Mouse (Mus musculus): ENCODE measurements around the gene Tmtc2. TPM values are rescaled to one million over a fixed set of nuclear protein-coding genes. Genes with fewer than 3 reads are reported as not detected.

Tmtc2 gene
- polyA plus RNA-seq, 1 experiment from 2014 or later, result 7.3 TPM

DNA sequence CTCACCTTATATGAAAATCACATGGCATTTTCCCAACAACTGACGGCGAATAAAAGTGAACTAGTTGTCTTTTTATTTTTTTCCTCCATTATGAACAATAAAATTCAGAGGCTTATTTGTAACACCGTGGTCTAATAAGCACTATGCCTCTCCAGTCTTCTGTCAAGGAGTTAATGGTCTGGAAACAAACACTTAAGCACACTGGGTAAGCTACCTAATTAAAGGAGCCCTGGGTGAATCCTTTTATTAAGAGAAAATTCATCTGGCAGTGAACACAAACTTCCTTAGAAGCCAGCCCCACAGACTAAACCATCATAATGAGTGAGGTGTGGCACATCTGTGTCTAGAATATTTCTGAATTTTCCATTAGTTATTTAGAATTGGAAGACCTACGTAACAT lies 109.9 kb downstream of the Tmtc2 start:
- H3K9me3 ChIP-seq (ENCODE audit: control insufficient read depth, low read length), result no peaks in the 10 kb centered on the region
- no peak overlapping the region for H3K4me3 ChIP-seq (ENCODE audit: low read length)
- no peaks in the 10 kb centered on the region for H3K36me3 ChIP-seq (ENCODE audit: control insufficient read depth, insufficient read depth, low read length)
- WGBS, result 61% methylated on average over 4 of the region's 4 CpGs
- peak; percentile 28; the same call in 1 of the 2 replicates for ATAC-seq
- no peak overlapping the region for H3K4me2 ChIP-seq (ENCODE audit: low read length)
- no peak overlapping the region for H3K9ac ChIP-seq (ENCODE audit: low read depth, low read length)
- no peaks in the 10 kb centered on the region for H3K27me3 ChIP-seq (replicated peaks; ENCODE audit: control insufficient read depth, insufficient read depth, low read length)
- H3K4me1 ChIP-seq (ENCODE audit: control insufficient read depth, insufficient read depth, low read depth, low read length), result no peaks in the 10 kb centered on the region
- no peak overlapping the region for H3K27ac ChIP-seq (ENCODE audit: low read depth, low read length)

DNA sequence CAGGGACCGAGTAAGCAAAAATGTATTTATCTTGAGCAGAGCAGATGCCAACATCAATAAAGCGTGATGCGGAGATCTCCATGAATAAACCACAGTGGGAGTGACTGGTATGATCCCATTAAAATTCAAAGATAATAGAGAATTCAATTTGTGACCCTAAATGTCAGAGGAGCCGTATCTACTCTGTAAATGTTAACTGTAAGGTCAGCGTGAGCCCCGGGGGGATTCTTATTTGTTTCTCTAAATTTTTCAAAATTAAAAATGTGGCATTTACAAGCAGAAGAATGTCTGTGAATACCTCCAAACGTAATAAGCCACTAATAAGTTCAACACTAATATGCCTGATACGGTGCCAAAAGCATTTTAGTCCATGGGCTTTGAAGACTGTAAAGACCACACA lies 120.8 kb downstream of the Tmtc2 start:
- Histone ChIP-seq H3K4me1 (ENCODE audit: control insufficient read depth, insufficient read depth, low read depth, low read length) (no peaks in the 10 kb centered on the region), H3K36me3 (ENCODE audit: control insufficient read depth, insufficient read depth, low read length) (no peaks in the 10 kb centered on the region), H3K27me3 (replicated peaks; ENCODE audit: control insufficient read depth, insufficient read depth, low read length) (no peaks in the 10 kb centered on the region), H3K9me3 (ENCODE audit: control insufficient read depth, low read length) (no peaks in the 10 kb centered on the region), H3K27ac (ENCODE audit: low read depth, low read length) (no peak overlapping the region), H3K4me3 (ENCODE audit: low read length) (no peak overlapping the region), H3K9ac (ENCODE audit: low read depth, low read length) (no peak overlapping the region), H3K4me2 (ENCODE audit: low read length) (no peak overlapping the region)
- ATAC-seq, result no peak
- 60% methylated on average over 8 of the region's 8 CpGs for WGBS

DNA sequence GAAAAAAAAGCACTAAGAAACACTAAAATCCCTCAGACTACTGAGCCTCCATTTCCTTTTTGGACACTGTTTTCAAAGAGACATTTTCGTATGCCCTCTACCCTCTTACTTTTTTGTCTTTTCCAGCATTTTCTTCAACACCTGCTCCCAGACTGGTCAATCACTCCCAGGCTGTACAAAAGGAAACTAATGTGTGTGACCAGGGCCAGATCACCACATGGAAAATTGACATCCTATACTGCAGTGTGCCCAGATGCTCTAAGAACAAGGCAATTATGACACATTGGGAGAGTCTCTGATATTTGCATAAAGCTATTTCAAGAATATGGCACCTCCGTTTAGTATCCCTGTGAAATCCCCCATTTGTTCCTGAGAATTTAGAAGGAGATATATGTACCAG lies 127.1 kb downstream of the Tmtc2 start:
- Histone ChIP-seq H3K9me3 (ENCODE audit: control insufficient read depth, low read length) (no peaks in the 10 kb centered on the region), H3K4me2 (ENCODE audit: low read length) (no peak overlapping the region), H3K4me3 (ENCODE audit: low read length) (no peak overlapping the region), H3K9ac (ENCODE audit: low read depth, low read length) (no peak overlapping the region), H3K36me3 (ENCODE audit: control insufficient read depth, insufficient read depth, low read length) (no peaks in the 10 kb centered on the region), H3K27ac (ENCODE audit: low read depth, low read length) (no peak overlapping the region), H3K4me1 (ENCODE audit: control insufficient read depth, insufficient read depth, low read depth, low read length) (no peaks in the 10 kb centered on the region), H3K27me3 (replicated peaks; ENCODE audit: control insufficient read depth, insufficient read depth, low read length) (no peaks in the 10 kb centered on the region)
- no peak for ATAC-seq
- WGBS, result 69% methylated on average over 2 of the region's 2 CpGs

DNA sequence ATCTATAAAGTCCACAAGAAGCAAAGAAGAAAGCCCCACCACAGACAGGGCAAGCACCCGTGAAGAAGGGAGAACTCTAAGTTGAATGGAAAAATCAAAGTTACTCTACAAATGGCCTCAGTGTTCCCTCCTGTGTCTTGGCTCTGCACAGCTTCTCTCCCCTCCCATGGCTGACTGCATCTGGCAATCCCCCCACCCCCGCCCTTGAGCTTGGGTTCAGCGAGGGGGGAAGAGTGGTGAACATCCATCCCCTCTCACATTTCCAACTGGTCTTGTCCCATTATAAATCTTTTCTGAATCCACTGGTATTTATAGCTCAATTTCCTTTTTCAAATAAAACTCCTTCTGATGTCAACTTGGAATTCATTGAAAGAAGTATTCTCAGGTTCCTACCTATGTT lies 129.9 kb downstream of the Tmtc2 start:
- ATAC-seq, result no peak
- H3K9me3 ChIP-seq (ENCODE audit: control insufficient read depth, low read length), result no peaks in the 10 kb centered on the region
- H3K4me3 ChIP-seq (ENCODE audit: low read length), result no peak overlapping the region
- H3K27ac ChIP-seq (ENCODE audit: low read depth, low read length), result no peak overlapping the region
- no peak overlapping the region for H3K4me2 ChIP-seq (ENCODE audit: low read length)
- H3K9ac ChIP-seq (ENCODE audit: low read depth, low read length), result no peak overlapping the region
- no peaks in the 10 kb centered on the region for H3K4me1 ChIP-seq (ENCODE audit: control insufficient read depth, insufficient read depth, low read depth, low read length)
- 83% methylated on average over 3 of the region's 3 CpGs for WGBS
- no peaks in the 10 kb centered on the region for H3K36me3 ChIP-seq (ENCODE audit: control insufficient read depth, insufficient read depth, low read length)
- no peaks in the 10 kb centered on the region for H3K27me3 ChIP-seq (replicated peaks; ENCODE audit: control insufficient read depth, insufficient read depth, low read length)

DNA sequence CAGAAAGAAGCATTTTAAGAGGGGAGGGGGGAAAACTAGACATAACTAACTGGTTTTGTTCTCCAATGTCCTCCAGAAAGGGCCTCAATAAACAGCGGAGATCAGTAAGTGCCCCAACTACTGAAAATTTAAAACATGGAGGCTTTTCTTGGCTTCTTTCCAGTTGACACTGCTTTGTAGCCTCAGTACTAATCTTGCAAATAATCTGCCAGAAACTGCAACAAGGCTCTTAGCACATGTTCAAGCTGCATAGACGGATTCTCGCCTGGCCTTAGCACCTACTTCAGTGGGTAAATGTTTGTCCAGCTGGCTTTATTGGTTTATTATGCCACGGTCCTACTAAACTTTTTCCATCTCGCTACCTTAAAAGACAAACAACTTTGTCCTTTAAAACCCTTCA lies 139.4 kb downstream of the Tmtc2 start:
- no peak for ATAC-seq
- Histone ChIP-seq H3K4me1 (ENCODE audit: control insufficient read depth, insufficient read depth, low read depth, low read length) (no peaks in the 10 kb centered on the region), H3K27ac (ENCODE audit: low read depth, low read length) (no peak overlapping the region), H3K9ac (ENCODE audit: low read depth, low read length) (no peak overlapping the region), H3K36me3 (ENCODE audit: control insufficient read depth, insufficient read depth, low read length) (no peaks in the 10 kb centered on the region), H3K27me3 (replicated peaks; ENCODE audit: control insufficient read depth, insufficient read depth, low read length) (no peaks in the 10 kb centered on the region), H3K4me3 (ENCODE audit: low read length) (no peak overlapping the region), H3K9me3 (ENCODE audit: control insufficient read depth, low read length) (no peaks in the 10 kb centered on the region), H3K4me2 (ENCODE audit: low read length) (no peak overlapping the region)
- 78% methylated on average over 5 of the region's 5 CpGs for WGBS

DNA sequence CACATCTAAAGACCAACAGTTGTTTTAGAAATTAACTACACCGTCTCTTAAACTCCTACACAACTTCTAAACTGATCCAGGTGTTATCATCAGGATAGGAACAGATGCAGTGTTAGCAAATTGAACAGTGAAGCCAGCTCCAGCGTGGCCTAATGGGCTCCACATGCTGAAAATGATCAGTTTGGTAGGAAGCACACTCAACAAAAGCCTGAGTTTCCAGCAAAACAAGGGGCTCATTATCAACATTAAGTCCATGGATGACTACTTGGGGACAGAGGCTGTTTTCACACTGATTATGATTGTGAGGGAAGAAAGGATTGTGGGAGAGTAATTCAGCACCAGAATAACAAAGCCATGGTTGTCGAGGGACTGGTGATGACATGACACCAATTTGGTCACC lies 143.4 kb downstream of the Tmtc2 start:
- Histone ChIP-seq H3K9ac (ENCODE audit: low read depth, low read length) (no peak overlapping the region), H3K9me3 (ENCODE audit: control insufficient read depth, low read length) (no peaks in the 10 kb centered on the region), H3K4me3 (ENCODE audit: low read length) (no peak overlapping the region), H3K36me3 (ENCODE audit: control insufficient read depth, insufficient read depth, low read length) (no peaks in the 10 kb centered on the region), H3K4me1 (ENCODE audit: control insufficient read depth, insufficient read depth, low read depth, low read length) (no peaks in the 10 kb centered on the region; the same call in 1 of the 2 replicates), H3K27me3 (replicated peaks; ENCODE audit: control insufficient read depth, insufficient read depth, low read length) (no peaks in the 10 kb centered on the region), H3K27ac (ENCODE audit: low read depth, low read length) (no peak overlapping the region), H3K4me2 (ENCODE audit: low read length) (no peak overlapping the region)
- WGBS, result 56% methylated on average over 3 of the region's 3 CpGs
- ATAC-seq, result no peak

DNA sequence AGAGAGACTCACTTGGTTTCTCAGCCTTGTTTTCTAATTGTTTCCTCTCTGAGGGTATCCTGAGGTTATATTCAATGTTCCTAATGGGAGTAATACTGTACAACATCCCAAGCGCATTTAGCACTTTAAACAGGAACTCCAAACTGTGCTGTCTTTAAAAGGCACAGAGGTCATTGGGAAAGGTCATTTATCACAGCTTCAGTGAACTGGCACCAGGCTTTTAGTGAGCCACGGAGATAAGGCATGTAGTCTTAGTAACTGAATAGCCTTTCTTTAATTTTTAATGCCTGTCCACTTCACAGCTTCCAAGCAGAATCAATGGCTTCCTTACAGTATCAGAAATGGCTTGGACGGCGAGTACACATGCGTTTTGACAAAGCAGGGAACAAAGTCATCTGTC lies 144.0 kb downstream of the Tmtc2 start:
- H3K4me3 ChIP-seq (ENCODE audit: low read length), result no peak overlapping the region
- H3K9ac ChIP-seq (ENCODE audit: low read depth, low read length), result no peak overlapping the region
- no peaks in the 10 kb centered on the region for H3K36me3 ChIP-seq (ENCODE audit: control insufficient read depth, insufficient read depth, low read length)
- H3K9me3 ChIP-seq (ENCODE audit: control insufficient read depth, low read length), result no peaks in the 10 kb centered on the region
- H3K27me3 ChIP-seq (replicated peaks; ENCODE audit: control insufficient read depth, insufficient read depth, low read length), result no peaks in the 10 kb centered on the region
- ATAC-seq, result no peak
- H3K4me1 ChIP-seq (ENCODE audit: control insufficient read depth, insufficient read depth, low read depth, low read length), result no peaks in the 10 kb centered on the region; the same call in 1 of the 2 replicates
- H3K27ac ChIP-seq (ENCODE audit: low read depth, low read length), result no peak overlapping the region
- WGBS, result 57% methylated on average over 5 of the region's 5 CpGs
- no peak overlapping the region for H3K4me2 ChIP-seq (ENCODE audit: low read length)

DNA sequence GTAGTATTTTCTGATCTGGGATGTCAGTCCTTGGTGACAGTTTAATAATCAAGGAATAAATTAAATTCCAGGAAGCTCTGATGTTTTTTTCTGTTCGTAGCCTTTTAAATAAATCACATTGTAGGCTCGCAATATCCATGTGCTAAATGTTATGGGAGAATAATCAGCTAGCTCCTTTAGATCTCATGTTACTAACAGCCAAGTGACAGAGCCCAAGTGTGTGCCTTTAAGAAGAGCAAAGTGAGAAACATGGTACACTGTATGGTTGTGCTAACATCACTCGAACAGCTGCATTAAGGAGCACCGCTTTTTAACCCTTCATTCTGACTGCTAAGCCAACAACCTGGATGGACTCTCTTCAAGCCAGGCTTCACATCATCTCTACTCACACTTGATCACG lies 146.2 kb downstream of the Tmtc2 start:
- no peak overlapping the region for H3K27ac ChIP-seq (ENCODE audit: low read depth, low read length)
- H3K9ac ChIP-seq (ENCODE audit: low read depth, low read length), result no peak overlapping the region
- H3K4me3 ChIP-seq (ENCODE audit: low read length), result no peak overlapping the region
- WGBS, result 75% methylated on average over 5 of the region's 5 CpGs
- H3K4me2 ChIP-seq (ENCODE audit: low read length), result no peak overlapping the region
- H3K9me3 ChIP-seq (ENCODE audit: control insufficient read depth, low read length), result no peaks in the 10 kb centered on the region
- no peaks in the 10 kb centered on the region for H3K27me3 ChIP-seq (replicated peaks; ENCODE audit: control insufficient read depth, insufficient read depth, low read length)
- H3K36me3 ChIP-seq (ENCODE audit: control insufficient read depth, insufficient read depth, low read length), result no peaks in the 10 kb centered on the region
- peak; percentile 38; the same call in 1 of the 2 replicates for ATAC-seq
- no peaks in the 10 kb centered on the region; the same call in 1 of the 2 replicates for H3K4me1 ChIP-seq (ENCODE audit: control insufficient read depth, insufficient read depth, low read depth, low read length)

DNA sequence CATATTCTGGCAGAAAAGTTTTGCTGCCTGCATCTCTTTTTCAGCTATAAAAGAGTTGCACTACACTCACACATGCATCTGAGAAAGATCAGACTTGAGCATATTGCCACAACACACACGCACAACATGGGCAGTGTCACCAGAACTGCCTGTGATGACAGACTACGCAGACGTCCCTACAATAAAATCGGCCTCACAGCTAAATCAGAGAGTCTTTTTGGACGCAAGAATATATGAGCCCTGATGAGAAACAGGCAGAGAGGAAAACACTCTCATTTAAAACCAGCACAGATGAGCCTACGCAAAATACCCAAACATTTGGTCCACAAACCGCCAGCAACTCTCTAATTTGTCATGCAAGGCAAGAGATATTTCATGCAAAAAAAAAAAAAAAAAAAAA lies 146.6 kb downstream of the Tmtc2 start:
- Histone ChIP-seq H3K4me2 (ENCODE audit: low read length) (no peak overlapping the region), H3K4me3 (ENCODE audit: low read length) (no peak overlapping the region), H3K9me3 (ENCODE audit: control insufficient read depth, low read length) (no peaks in the 10 kb centered on the region), H3K4me1 (ENCODE audit: control insufficient read depth, insufficient read depth, low read depth, low read length) (no peaks in the 10 kb centered on the region; the same call in 1 of the 2 replicates), H3K27ac (ENCODE audit: low read depth, low read length) (no peak overlapping the region), H3K27me3 (replicated peaks; ENCODE audit: control insufficient read depth, insufficient read depth, low read length) (no peaks in the 10 kb centered on the region), H3K9ac (ENCODE audit: low read depth, low read length) (no peak overlapping the region), H3K36me3 (ENCODE audit: control insufficient read depth, insufficient read depth, low read length) (no peaks in the 10 kb centered on the region)
- no peak for ATAC-seq
- 87% methylated on average over 7 of the region's 7 CpGs for WGBS

DNA sequence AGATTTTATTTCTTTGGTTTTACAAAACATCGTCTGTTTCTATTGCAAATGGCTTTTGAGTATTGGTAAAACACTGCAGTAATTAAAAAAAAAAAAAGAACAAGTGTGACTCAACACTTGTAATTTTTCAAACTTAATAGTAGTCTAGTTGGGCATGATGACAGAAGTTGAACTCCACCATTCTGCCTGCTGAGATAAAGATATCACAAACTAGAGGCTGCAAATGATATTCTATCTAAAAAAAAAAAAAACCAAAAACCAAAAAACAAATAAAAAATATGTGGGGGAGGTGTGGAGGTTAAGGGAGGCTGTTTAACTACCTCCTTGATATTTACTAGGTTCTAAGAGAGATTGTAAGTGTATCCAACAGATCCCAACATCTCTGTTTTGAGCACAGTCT lies 149.2 kb downstream of the Tmtc2 start:
- no peaks in the 10 kb centered on the region for H3K9me3 ChIP-seq (ENCODE audit: control insufficient read depth, low read length)
- WGBS, result 93% methylated on average over 1 of the region's 1 CpGs

More for the DNA sequence above, 149.2 kb downstream of the Tmtc2 start:
- no peak for ATAC-seq
- Histone ChIP-seq H3K4me3 (ENCODE audit: low read length) (no peak overlapping the region), H3K9ac (ENCODE audit: low read depth, low read length) (no peak overlapping the region), H3K4me2 (ENCODE audit: low read length) (no peak overlapping the region), H3K36me3 (ENCODE audit: control insufficient read depth, insufficient read depth, low read length) (no peaks in the 10 kb centered on the region), H3K27ac (ENCODE audit: low read depth, low read length) (no peak overlapping the region), H3K4me1 (ENCODE audit: control insufficient read depth, insufficient read depth, low read depth, low read length) (no peaks in the 10 kb centered on the region; the same call in 1 of the 2 replicates), H3K27me3 (replicated peaks; ENCODE audit: control insufficient read depth, insufficient read depth, low read length) (no peaks in the 10 kb centered on the region)

Data from hindbrain, embryonic 16.5 days (tissue).